Mouse (Mus musculus): ENCODE measurements at regions not wholly inside any gene's neighbourhood (a gene's known extent, or its start where the extent isn't known, plus 50 kb on each side); places are given as distances from the start of the nearest gene placed in this dataset.

GRCm38 (mm10) chr14:88633771-88634170, 162.6 kb upstream of the Pcdh20 start:
- no peak for DNase-seq (ENCODE audit: extremely low read depth, low read depth)

GRCm38 (mm10) chr14:88595376-88595775, 124.2 kb upstream of the Pcdh20 start:
- no peak for DNase-seq (ENCODE audit: extremely low read depth, low read depth)

- DNase-seq (ENCODE audit: extremely low read depth, low read depth), result no peak
Measured at GRCm38 (mm10) chr14:88570053-88570452, 98.9 kb upstream of the Pcdh20 start.

- DNase-seq (ENCODE audit: extremely low read depth, low read depth), result no peak
Measured at GRCm38 (mm10) chr14:88567566-88567965, 96.4 kb upstream of the Pcdh20 start.

- no peak for DNase-seq (ENCODE audit: extremely low read depth, low read depth)
Measured at GRCm38 (mm10) chr14:88543601-88544000, 72.4 kb upstream of the Pcdh20 start.

GRCm38 (mm10) chr14:88542522-88542921, 71.3 kb upstream of the Pcdh20 start:
- peak; percentile 5 for DNase-seq (ENCODE audit: extremely low read depth, low read depth)

Measured in MEL-GATA-1-ER (cell line).